Mouse (Mus musculus) liver, adult 2 months (tissue): ENCODE measurements around the gene Sly.
"Not testable (repeated sequence)": the region's sequence is repeated elsewhere in the genome, so short reads cannot be mapped to it uniquely, and the experiment has no call there.

Source experiments
- CTCF ChIP-seq: fragments of 200-500 bp; IDR thresholded peaks from 2 replicates; pipeline ENCODE4 v1.5.1; 2011; ENCODE audit warnings: low read depth, low read length, control low read depth
- POLR2A ChIP-seq: fragments of 200-500 bp; IDR thresholded peaks from 2 replicates; pipeline ENCODE4 v1.6.1; 2011; ENCODE audit warnings: low read length, control low read depth; ENCODE audit not compliant: insufficient read depth; ENCODE audit errors: extremely low read depth

DNA sequence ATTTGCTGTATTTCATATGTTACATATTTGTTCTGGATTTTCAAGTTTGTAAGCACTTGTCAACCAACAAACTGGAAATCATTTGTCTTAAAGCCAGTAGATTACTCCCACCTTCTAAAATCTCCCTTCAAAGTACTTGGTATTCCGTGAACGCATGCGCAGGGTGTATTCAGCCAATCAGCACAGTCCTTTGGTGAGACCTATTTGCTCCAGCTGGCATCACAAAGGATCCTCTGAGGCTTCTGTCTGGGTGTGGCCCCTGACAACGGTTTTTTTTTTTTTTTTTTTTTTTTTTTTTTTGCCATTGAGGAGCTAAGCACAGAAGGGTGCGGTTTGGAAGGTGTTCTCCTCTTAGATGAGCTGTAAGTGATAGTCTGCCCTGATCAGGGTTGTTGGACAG is at the start of gene Sly:
- TF ChIP-seq CTCF, POLR2A: not testable (repeated sequence)
